Mouse (Mus musculus): Measurements from ENCODE around the gene Sult2a6.

GRCm38 (mm10) chr7:14203417-14203816 is 51.3 kb downstream of the Sult2a6 start:
- TF ChIP-seq EP300 (IDR thresholded peaks at IDR 0.05; ENCODE audit: low read depth) (no peak), CTCF (IDR thresholded peaks at IDR 0.05; ENCODE audit: low read depth) (no peak)

All from liver, postnatal 0 days (tissue).